Mouse (Mus musculus): ENCODE data around the gene Crhbp.

Crhbp gene

GRCm38 (mm10) chr13:95419204-95419749, 25.4 kb downstream of the Crhbp start:
- in situ Hi-C loops (cut with MboI; ENCODE audit: low sequenced_read_pairs), result no loop called here

- in situ Hi-C loops (cut with MboI; ENCODE audit: low sequenced_read_pairs), result no loop called here
These were observed 26.0 kb downstream of the Crhbp start for GRCm38 (mm10) chr13:95418575-95419203.

- in situ Hi-C loops (cut with MboI; ENCODE audit: low sequenced_read_pairs), result no loop called here
These were observed 32.5 kb downstream of the Crhbp start for GRCm38 (mm10) chr13:95412257-95412656.

DNA sequence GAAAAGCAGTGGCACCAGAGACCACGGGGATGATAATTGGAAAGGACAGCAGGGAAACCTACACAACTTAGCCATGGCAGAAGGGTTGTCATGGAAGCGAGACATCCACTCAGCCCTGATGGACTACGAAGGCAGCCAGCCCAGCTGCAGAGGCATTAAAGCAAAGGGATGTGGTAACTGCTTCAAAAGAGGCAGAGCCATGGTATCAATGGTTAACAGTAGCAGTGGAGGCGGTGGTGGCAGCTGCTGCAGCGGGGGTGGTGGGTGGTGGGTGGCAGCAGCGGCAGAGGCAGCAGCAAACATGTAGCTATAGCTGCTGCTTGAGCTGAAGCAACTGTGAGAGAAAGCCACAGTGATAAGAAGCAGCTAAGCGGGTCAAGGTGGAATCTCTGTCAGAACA, 51.5 kb downstream of the Crhbp start:
- in situ Hi-C loops (cut with MboI; ENCODE audit: low sequenced_read_pairs), result no loop called here

- in situ Hi-C loops (cut with MboI; ENCODE audit: low sequenced_read_pairs), result loop anchor here (5.0 kb wide), 1 partner anchor 82 kb away; no protein-coding TSS in a partner anchor
These were observed 54.6 kb downstream of the Crhbp start for GRCm38 (mm10) chr13:95389866-95390865.

- in situ Hi-C loops (cut with MboI; ENCODE audit: low sequenced_read_pairs), result loop anchor here (5.0 kb wide), 1 partner anchor 84 kb away; no protein-coding TSS in a partner anchor
These were observed 56.5 kb downstream of the Crhbp start for GRCm38 (mm10) chr13:95388226-95388625.

DNA sequence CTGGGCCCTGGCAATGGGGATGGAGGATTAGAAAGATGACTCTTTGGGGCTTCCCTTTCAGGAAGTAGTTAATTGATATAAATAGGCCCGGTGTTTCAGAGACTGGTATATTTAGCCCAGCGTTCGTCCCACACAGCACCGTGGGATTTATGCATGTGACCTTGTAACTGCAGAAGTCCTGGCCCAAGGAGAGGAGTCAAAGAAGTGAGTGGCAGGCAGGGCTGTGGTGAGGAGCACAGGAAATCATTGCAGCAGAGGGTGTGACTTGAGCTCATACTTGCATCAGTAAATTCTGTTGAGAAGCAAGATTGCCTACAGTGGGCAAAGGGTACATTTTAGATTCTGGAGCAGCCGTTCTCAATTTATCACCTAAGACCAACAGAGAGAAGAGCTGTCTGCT, 62.3 kb downstream of the Crhbp start:
- in situ Hi-C loops (cut with MboI; ENCODE audit: low sequenced_read_pairs), result no loop called here

Data from CH12F3 (cell line).